Mouse (Mus musculus) layer of hippocampus, adult 2 months (tissue): ENCODE measurements around the gene Asb5. TPM values are rescaled to one million over a fixed set of nuclear protein-coding genes. Genes with fewer than 3 reads are reported as not detected.
"Not testable (repeated sequence)": the region's sequence is repeated elsewhere in the genome, so short reads cannot be mapped to it uniquely, and the experiment has no call there.

Experiments used
- DNase-seq, 2 experiments: peaks; one replicate each; pipeline ENCODE4 v3.0.0; 2022; ENCODE audit warnings: low spot score in 2 of 2
- H3K27ac ChIP-seq: fragments of 200-600 bp; 2 replicates; pipeline ENCODE4 v1.8.1; 2022
- H3K4me3 ChIP-seq: fragments of 200-600 bp; 2 replicates; pipeline ENCODE4 v1.8.1; 2022; ENCODE audit warnings: mild to moderate bottlenecking
- CTCF ChIP-seq: fragments of 200-600 bp; conservative IDR thresholded peaks from 2 replicates; pipeline ENCODE4 v1.8.1; 2022; ENCODE audit warnings: antibody characterized with exemption, mild to moderate bottlenecking, moderate library complexity
- total RNA-seq, 2 experiments: library from RNA; stranded (reverse); gene quantifications; 2 replicates each; pipeline ENCODE4 v1.2.3; 2021

Gene Asb5
- total RNA-seq, 2 experiments from 2014 or later: 1.5 to 1.7 TPM

- peak overlapping the region; percentile 80 for H3K27ac ChIP-seq
Measured at GRCm38 (mm10) chr8:54509221-54509721, 20.1 kb upstream of the Asb5 start.

GRCm38 (mm10) chr8:54511791-54512190 is 17.6 kb upstream of the Asb5 start:
- H3K27ac ChIP-seq: no peak overlapping the region
- no peak for DNase-seq
- H3K4me3 ChIP-seq: no peak overlapping the region
- no peak for TF ChIP-seq CTCF

More at GRCm38 (mm10) chr8:54509221-54509721, 20.1 kb upstream of the Asb5 start:
- peak; percentile 55 to 57 for DNase-seq
- TF ChIP-seq CTCF: peak; percentile 32
- H3K4me3 ChIP-seq: peak overlapping the region; percentile 40

GRCm38 (mm10) chr8:54512200-54512599 is 17.2 kb upstream of the Asb5 start:
- DNase-seq, H3K27ac ChIP-seq, H3K4me3 ChIP-seq: not testable (repeated sequence)

DNA sequence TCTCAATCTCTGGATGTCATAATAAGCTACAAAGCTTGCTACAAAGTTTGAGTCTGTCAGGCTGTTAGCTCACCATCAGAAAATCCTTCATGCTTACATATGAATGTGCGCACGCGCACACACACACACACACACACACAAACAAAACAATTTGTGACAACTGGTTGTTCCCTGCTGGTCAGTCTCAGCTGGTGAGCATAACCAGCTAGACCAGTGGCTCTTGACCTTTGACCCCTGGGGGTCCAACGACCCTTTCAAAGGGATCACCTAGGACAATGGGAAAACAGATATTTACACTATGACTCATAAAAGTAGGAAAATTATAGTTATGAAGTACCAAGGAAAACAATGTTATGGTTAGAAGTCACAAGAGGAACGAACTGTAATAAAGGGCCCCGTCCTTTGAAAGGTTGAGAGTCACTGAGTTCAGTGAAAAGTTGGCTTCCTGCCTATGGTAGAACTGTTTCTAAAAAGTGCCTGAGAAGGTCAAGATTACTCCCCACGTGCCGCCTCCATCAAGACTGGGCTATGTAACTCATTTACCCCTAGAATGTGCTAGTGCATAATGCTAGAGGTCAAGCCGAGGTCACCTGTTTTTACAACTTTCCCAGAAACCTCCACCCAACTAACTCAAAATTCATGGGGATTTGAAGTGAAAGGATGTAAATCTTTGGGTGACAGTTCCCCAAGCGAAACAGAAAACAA is 10.5 kb upstream of the Asb5 start:
- DNase-seq: no peak
- H3K4me3 ChIP-seq: no peak overlapping the region
- no peak for TF ChIP-seq CTCF
- H3K27ac ChIP-seq: no peak overlapping the region

GRCm38 (mm10) chr8:54520516-54520915 is 8.9 kb upstream of the Asb5 start:
- DNase-seq: no peak
- Histone ChIP-seq H3K4me3 (no peak overlapping the region), H3K27ac (no peak overlapping the region)
- TF ChIP-seq CTCF: no peak

DNA sequence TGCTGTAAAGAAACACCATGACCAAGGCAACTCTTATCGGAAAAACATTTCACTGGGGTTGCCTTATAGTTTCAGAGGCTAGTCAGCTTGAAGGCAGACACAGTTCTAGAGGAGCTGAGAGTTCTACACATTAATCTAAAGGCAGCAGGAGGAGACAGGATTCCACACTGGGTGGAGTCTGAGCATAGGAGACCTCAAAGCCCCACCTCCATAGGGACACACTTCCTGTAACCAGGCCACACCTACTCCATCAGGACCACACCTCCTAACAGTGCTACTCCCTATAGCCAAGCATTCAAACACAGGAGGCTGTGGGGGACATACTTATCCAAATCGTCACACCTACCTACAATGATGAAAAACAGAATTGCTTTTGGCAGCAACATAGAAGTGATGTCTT is 3.8 kb upstream of the Asb5 start:
- TF ChIP-seq CTCF: no peak
- Histone ChIP-seq H3K27ac (no peak overlapping the region), H3K4me3 (no peak overlapping the region)
- DNase-seq: no peak

DNA sequence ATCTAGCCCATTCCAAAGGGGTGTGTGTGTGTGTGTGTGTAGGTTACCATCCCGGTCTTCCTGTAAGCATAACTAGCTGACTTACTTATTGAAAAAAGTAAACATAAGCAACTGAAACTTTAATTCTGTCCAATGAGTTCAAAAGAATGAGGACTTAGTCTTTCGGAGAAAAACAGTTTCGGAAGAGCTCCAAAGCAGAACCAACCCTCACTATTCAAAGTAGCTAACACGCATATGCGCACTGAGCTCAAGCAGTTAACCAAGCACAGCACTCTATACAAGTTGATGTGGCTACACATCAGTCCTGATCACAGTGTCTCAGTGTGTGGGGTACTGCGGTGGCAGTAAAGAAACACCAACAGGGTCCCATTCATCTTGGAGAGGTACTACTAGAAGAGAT is 2.7 kb upstream of the Asb5 start:
- DNase-seq: no peak
- no peak for TF ChIP-seq CTCF
- Histone ChIP-seq H3K27ac (no peak overlapping the region), H3K4me3 (no peak overlapping the region)

DNA sequence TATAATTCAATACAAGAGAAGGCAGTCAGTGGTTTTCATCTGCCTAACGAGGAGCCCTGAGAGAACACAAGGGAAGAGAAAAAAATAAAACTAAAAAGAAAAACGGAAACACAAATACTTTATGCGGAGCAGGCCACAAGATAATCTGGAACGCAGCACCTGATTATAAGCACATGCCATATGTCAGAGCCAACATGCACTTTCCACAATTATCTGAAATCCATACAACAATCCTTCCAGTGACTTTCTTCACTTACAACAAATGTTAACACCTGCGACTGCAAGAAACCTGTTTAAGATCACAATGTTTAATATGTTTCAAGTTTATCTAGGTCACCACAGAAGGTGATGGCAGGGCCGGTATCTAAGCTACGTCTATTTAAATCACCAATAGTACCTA is 809 bp upstream of the Asb5 start:
- peak overlapping the region; percentile 94 for H3K4me3 ChIP-seq
- peak overlapping the region; percentile 93; the same call in 1 of the 2 replicates for H3K27ac ChIP-seq
- no peak for DNase-seq
- no peak for TF ChIP-seq CTCF

DNA sequence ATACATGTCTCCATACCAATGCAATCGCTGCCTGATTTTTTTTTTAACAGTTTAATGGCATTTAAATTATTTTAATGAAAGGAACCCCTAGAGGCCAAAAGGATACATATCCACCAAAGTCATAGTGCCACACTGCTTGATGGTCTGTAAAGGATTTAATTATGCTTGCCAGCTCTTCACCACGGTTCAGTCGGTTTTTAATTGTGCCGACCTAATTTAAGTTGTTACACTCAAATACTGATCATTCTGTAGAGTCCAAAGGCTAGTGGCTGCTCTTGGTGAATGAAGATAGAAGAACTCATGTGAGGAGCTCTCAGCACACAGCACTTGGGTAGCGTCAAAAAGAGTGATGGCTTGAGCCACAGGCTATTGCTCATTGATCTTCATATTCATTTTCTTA is 5.8 kb downstream of the Asb5 start:
- TF ChIP-seq CTCF: no peak; the same call in 1 of the 2 replicates
- no peak for DNase-seq
- Histone ChIP-seq H3K27ac (no peak overlapping the region), H3K4me3 (no peak overlapping the region)

- TF ChIP-seq CTCF: peak; percentile 78
- no peak for DNase-seq
Measured at GRCm38 (mm10) chr8:54537285-54537684, 7.9 kb downstream of the Asb5 start.

GRCm38 (mm10) chr8:54541331-54541730 is 12.0 kb downstream of the Asb5 start:
- no peak for DNase-seq
- no peak for TF ChIP-seq CTCF
- no peak overlapping the region for H3K27ac ChIP-seq
- no peak overlapping the region for H3K4me3 ChIP-seq

More at GRCm38 (mm10) chr8:54537285-54537684, 7.9 kb downstream of the Asb5 start:
- no peak overlapping the region for H3K4me3 ChIP-seq
- H3K27ac ChIP-seq: no peak overlapping the region

DNA sequence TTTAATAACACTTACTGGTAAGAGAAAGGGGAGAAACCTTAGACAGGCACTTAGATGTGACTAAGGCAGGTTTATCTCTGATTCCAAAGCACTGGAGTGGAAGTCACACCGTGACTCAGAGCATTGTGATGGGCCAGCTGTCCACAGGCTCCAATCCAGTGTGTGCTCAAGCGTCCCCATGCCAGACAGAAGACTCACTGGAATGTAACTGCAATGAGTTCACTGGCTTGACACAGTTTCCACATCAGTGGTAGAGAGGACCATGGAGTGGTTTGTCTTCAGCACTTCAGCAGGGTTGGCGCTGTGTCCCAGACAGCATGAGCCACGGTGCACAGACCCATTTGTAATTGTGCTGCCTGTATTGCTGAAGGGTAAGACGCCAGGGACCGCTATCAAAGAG is 19.0 kb downstream of the Asb5 start:
- no peak for DNase-seq
- no peak for TF ChIP-seq CTCF

GRCm38 (mm10) chr8:54550026-54550574 is 20.7 kb downstream of the Asb5 start:
- Histone ChIP-seq H3K4me3 (no peak overlapping the region), H3K27ac (no peak overlapping the region)
- DNase-seq: no peak
- no peak for TF ChIP-seq CTCF

More for the DNA sequence above, 19.0 kb downstream of the Asb5 start:
- no peak overlapping the region for H3K4me3 ChIP-seq
- no peak overlapping the region for H3K27ac ChIP-seq

- Histone ChIP-seq H3K4me3 (no peak overlapping the region), H3K27ac (no peak overlapping the region)
- no peak for TF ChIP-seq CTCF
- DNase-seq: no peak
Measured at GRCm38 (mm10) chr8:54554921-54555320, 25.5 kb downstream of the Asb5 start.
